Mouse (Mus musculus): Measurements from ENCODE around the gene Zfp609. TPM values are rescaled to one million over a fixed set of nuclear protein-coding genes. Genes with fewer than 3 reads are reported as not detected.

The Zfp609 gene
- total RNA-seq, 2 experiments from 2014 or later: 23.2 to 28.0 TPM

DNA sequence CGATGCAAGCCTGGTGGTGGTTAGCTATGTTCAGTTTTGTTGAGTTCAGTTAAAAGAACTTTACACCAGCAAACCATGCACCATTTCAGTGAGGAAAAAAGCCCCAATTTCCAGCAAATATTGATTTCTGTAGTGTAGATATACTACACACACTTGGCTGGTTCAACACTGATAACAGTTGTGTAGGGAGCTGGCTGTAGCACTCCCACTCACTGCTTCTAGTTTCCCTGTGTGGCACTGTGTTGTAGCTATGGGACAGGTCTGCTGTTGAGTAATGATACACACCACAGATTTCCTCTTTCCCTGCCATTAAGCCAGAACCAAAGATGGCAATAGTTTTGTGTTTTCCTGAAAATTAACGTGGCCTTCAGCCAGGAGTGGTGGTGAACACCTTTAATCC, 142.7 kb downstream of the Zfp609 start:
- intact Hi-C loops (cut with DNase I): no loop called here
- no peak for DNase-seq (ENCODE audit: low spot score)

DNA sequence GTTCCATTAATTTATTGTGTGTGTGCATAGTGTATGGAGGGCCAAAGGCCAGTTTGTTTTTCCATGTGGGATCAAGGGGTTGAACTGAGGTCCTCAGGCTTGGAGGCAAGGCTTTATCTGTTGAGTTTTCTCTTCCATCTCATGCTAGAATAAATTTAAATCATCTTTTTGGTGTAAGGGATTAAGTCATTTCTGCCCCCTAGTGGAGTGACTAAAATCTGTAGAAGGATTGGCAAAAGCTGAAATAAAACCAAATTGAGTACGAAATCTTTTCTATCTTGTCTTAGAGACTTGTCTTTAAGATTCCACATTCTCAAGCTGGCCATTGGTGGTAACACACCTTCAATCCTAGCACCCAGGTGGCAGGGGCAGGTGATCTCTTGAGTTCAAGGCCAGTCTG, 144.4 kb downstream of the Zfp609 start:
- DNase-seq (ENCODE audit: low spot score): no peak
- intact Hi-C loops (cut with DNase I): loop anchor here (1.0 kb wide), 1 partner anchor 16 kb away; no protein-coding TSS in a partner anchor

DNA sequence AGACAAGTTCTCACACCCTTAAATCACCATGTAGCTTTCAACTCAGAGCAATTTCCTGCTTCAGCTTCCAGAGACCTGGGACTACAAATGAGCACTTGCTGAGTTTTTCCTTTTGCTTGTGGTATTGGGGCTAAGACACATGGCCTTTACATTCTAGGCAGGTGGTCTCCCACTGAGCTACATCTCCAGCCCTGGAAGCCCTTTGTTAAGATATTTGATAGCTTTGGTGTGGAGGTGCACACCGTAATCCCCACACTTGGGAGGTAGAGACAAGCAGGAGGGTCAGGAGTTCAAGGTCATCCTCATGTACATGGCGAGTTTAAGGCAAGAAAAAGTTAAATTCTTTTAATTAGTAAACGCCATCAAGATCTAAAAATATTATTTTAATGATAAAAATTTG, 145.2 kb downstream of the Zfp609 start:
- no peak for DNase-seq (ENCODE audit: low spot score)
- intact Hi-C loops (cut with DNase I): no loop called here

DNA sequence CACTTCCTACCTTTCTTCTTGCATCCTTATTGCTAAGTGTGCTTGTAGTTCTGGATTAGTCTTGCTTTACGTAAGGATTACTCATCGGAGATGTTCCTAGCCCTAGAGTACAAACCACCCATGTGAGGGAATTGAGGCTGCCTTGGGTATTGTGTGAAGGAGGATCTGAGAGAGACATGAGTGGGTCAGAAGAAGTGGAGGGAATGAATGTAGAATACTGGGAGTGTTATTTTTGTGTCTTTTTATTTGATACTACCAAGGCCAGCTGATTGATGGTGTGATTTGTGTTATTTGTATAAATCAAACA, 145.8 kb downstream of the Zfp609 start:
- intact Hi-C loops (cut with DNase I): no loop called here

DNA sequence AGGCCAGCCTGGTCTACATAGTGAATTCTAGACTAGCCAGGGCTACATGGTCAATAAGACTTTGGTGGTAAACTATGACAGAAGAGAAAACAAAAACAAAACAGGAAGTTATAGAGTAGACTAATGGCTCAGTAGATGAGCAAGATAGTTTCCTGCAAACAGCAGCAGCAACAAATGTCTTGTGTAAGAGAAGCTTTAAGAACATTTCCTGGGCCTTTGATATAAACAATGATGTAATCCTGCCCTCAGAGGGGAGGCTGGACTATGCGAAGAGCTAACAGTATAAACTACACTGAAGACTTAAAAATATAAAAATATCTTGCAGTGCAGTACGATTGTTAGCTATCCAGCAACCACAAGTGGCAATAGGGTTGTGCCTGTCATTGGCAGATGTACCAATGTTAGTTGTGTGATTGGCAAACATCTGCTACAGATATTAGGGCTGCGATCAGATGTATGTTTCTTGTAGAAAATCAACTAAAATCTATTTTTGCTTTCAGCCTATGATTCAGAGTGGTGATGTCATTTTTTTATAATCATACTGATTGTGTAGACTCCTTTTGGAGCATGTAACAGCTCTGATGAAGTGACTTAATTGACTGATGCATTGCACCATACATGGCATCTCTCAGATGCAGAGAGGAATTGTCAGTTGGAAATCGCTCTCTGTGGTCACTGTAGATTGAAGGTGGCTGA, 146.3 kb downstream of the Zfp609 start:
- DNase-seq (ENCODE audit: low spot score): no peak
- intact Hi-C loops (cut with DNase I): no loop called here

More for the DNA sequence above, 145.8 kb downstream of the Zfp609 start:
- no peak for DNase-seq (ENCODE audit: low spot score)

DNA sequence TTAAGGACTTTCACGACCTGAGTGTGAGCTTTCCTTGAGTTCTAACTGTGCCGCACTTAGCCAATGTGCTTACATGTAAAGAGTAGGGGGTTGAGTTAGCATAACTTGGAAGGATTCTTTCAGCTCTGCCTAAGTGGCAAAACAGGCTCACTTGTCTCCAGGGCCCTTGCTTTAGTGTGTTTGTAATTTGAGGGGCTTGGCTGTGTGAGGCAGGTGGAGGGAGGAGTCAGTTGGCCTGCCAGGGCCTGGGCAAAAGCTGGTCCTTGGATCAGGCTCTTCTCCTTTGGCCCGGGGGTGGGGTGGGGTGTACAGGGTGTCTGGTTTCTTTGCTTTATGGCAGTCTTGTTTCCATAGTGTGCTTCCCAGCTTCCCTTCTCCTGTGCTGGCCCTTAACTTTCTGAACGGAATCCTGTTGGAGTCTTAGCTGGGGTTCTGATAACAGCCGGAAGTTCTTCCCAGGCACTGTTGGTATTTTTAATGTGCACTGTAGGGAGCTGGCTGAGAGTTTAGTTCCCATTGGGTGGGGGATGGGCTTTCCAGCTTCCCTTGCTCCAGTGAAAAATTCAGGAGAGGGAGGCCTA, 148.1 kb downstream of the Zfp609 start:
- intact Hi-C loops (cut with DNase I): no loop called here
- DNase-seq (ENCODE audit: low spot score): peak; percentile 27

DNA sequence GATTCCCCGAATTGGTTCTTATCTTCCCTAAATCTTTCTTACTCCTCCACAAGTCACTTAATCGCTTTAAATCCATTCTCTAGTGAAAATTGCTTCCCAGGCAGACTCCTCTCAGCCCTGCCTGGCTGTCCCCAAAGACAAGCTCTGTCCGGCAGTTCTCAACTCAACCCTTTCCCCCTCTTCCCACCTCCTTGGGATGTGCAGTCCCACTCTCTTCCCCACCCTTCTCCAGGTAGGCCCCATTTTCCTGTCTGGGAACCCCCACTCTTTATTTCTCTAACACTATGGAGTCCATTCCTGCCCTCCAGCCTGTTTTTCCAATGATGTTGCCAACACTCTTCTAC, 150.3 kb downstream of the Zfp609 start:
- no peak for DNase-seq (ENCODE audit: low spot score)

DNA sequence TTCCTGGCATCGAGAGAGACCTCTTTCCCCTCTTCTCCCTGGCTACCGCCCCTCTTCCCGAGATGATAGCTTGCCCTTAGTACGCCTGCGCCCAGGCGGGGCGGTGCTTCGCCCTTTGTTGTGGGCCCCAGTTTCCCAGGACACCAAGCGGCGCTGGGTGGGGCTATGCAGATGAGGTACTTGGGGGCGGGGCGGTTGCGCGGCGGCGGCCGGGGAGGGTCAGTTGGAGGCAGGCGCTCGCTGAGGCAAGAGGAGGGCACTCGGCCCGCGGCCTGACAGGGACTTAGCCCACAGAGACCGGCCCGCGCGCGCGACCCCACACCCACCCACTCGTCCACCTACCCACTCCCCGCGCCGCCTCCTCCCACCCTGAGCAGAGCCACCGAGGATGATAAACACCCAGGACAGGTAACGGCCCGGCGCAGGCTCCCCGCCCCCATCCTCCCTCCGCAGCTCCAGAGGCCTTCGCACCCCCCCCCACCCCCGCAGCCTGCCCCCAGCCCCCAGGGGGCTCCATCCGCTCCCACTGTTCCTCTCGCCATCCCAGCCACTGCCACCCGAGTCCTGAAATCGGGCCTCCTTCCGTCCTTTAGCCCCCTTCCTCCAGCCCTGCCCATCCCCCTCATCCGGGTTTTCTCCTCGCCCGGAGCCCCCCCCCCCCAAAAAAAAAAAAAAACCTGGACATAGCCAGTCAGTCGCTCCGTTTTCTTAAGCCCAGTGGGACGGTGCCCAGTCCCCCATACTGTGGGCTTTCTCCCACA, 150.8 kb downstream of the Zfp609 start:
- peak; percentile 95 for DNase-seq (ENCODE audit: low spot score)
- intact Hi-C loops (cut with DNase I): no loop called here

More for the DNA sequence above, 150.3 kb downstream of the Zfp609 start:
- intact Hi-C loops (cut with DNase I): no loop called here

DNA sequence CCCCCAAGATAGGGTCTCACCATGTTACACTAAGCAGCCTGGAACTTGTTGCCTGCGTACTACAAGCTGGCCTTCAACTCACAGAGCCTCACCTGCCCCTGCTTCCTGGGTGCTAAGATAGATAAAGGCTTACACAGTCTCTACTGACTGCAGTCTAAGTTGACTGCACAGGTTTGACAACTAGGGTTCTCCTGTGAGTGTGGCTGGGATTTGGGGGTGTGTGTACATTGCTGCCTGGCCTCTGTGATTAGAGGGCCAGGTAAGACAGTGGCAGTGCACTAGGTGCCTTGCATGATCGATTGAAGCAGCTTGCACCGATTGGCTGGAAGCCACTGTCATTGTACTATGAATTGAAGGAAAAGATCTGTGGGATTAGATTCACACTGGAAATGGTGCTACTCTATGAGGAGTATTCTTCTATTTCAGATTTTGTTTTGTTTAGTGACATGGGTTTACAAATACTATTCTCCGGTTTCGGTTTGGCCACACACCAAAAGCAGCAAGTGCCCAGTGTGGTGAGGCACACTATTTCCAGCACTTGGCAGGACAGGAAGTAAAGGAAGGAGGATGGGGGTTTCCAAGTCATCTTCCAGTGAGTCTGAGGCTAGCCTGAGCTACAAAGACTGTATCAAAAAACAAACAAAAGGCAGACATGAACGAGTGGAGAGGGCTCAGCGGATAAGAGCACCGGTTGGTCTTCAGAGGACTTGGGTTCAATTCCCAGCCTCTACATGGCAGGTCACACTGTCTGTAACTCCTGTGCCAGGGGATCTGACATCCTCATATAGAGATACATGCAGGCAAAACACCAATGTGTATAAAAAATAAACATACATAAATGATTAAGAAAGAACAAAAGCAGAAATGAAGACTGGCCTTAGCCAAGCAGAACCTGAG, 151.7 kb downstream of the Zfp609 start:
- no peak for DNase-seq (ENCODE audit: low spot score)
- intact Hi-C loops (cut with DNase I): no loop called here

DNA sequence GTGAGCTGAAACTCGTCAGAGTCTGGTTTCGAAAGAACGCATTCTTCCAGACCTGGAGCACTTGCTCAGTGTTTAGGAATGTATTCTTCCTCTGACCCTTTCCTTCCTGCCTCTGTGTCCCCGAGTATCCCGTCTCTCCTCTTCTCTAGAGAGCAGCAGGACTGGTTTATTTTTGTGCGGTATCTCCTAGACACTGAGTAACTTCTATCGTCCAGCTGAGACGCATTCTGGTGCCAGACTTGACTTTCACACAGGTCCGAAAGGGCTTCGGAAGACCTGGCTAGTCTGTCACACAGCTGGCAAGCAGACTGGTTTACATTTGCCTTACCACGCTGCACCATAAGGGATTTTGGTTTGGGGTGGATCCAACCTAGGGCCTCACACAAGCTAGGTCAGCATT, 154.4 kb downstream of the Zfp609 start:
- no peak for DNase-seq (ENCODE audit: low spot score)
- intact Hi-C loops (cut with DNase I): no loop called here

DNA sequence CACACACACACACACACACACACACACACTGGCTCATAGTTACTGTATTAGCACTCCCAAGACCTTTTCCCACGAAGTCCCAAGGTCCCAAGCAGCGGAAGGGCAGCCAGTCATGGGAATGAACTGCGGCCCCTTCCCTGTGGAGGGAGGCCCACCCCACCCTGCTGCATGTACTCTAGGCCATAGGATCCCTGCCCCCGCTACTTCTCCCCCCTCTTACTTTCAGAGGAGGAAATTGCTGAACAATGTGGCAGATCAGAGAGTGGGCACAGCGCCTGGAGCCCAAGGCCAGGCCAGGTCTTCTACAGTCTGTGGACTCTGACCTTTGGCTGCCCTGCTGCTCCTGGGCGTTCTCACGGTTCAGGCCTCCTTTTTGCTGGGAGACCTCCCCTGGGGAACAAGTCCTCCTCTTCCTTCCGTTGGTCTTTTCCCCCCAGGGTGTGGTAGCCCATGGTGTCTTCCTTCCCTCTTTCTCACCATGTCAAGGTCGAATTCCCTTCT, 155.9 kb downstream of the Zfp609 start:
- DNase-seq (ENCODE audit: low spot score): peak; percentile 69
- intact Hi-C loops (cut with DNase I): no loop called here

DNA sequence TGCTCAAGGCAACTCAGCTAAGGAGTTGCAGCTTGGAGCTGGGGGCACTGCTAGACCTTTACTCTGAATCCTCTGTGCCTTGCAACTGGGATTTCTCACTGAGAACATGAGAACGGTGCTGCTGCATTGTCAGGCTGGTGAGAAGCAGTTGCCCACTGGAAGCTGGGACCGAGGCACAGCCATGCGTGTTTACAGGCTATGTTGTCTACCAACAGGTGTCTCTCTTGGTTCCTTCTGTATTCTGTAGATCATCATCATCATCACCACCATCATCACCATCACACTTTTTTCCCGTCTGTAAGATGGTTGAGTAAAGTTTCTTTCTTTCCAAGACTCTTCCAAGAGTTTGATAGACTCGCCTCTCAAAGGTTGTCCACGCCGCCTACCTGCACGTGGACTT, 159.7 kb downstream of the Zfp609 start, which contains the start of gene Oaz2:
Gene Oaz2 (plus strand): TSS at position 301 of the 400 bp plus-strand sequence.
- intact Hi-C loops (cut with DNase I): loop anchor here (1.0 kb wide), 1 partner anchor 16 kb away; no protein-coding TSS in a partner anchor
- DNase-seq (ENCODE audit: low spot score): no peak

DNA sequence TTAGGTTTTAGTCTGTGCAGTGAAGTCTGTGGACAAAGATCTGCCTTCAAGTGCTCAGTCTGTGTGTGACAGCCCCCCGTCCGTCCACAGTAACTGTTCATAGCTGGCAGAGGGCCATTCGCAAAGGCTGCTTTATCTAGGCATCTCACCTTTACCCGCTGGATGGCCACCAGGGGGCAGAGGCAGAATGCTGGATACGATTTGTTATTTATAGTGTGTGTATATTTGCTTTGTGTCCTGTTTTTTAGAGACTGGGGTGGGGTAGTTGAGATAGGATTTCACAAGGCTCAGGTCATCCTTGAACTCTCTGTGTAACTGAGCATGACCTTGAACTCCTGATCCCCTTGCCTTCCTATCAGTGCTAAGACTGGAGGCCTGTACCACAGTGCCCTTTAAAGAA, 161.3 kb downstream of the Zfp609 start:
- peak; percentile 30 for DNase-seq (ENCODE audit: low spot score)

DNA sequence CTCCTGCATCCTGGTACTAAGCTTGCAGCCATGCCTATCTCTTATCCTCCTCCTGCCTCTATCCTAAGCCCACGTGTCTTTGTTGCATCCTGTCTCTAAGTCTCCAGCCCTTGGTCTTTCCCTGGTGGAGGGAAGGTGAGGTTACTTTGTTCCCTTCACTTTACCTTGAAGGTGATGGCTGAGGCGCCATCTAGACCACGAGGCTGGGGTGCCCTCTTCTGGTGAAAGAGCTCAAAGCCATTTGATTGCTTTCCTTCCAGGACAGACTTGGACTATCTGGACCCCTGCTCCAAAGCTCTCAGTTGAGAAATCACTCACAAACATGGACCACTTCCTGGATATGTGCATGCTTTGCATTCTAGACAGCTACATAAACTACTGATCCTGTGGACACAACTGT, 163.2 kb downstream of the Zfp609 start:
- no peak for DNase-seq (ENCODE audit: low spot score)
- intact Hi-C loops (cut with DNase I): loop anchor here (1.0 to 5.0 kb wide), 4 partner anchors 37 to 185 kb away; partner anchors contain the start of genes Ankdd1a and Rbpms2

More for the DNA sequence above, 161.3 kb downstream of the Zfp609 start:
- intact Hi-C loops (cut with DNase I): loop anchor here (1.0 kb wide), 1 partner anchor 163 kb away; no protein-coding TSS in a partner anchor

DNA sequence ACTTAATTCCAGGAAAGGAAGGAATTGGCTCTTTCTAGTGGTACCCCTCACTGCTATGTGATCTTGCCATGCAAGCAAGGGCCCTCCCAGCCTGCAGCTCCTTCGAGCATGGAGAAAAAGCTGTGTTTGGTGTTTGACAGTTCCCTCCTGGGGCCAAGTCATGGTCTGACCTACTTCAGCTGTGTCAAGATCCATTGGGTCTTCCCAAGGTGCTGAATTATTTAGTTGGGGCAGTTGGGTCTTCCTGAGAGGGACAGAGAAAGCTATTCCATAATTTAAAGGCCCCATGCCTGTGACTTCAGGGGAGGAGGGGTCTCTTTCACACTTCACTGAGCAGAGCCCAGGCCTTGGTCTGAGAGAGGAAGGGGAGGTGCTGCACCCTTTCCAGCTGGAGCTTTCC, 165.9 kb downstream of the Zfp609 start:
- DNase-seq (ENCODE audit: low spot score): no peak
- intact Hi-C loops (cut with DNase I): loop anchor here (5.0 kb wide), 2 partner anchors 34 to 139 kb away; partner anchors contain the start of genes Ankdd1a and Rbpms2

DNA sequence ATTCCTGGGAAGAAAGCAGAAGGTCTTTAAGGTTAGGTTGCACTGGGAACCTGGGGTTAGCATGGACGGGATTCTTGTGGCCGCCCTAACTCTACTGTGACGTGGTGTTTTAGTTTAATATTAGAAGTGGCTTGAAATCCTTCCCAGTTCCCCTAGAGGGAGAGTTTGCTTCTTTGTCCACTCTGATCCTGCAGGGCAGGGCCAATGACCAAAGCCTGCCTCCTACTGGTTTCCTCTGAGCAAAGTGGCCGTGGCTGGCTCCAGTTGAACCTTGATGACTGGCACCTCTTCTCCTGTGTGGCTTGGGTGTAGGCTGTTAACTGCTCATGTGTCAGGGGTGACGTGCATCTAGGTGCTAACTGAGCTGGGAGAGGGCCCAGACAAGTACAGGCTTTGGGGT, 166.3 kb downstream of the Zfp609 start:
- intact Hi-C loops (cut with DNase I): loop anchor here (5.0 kb wide), 2 partner anchors 34 to 139 kb away; partner anchors contain the start of genes Ankdd1a and Rbpms2
- no peak for DNase-seq (ENCODE audit: low spot score)

DNA sequence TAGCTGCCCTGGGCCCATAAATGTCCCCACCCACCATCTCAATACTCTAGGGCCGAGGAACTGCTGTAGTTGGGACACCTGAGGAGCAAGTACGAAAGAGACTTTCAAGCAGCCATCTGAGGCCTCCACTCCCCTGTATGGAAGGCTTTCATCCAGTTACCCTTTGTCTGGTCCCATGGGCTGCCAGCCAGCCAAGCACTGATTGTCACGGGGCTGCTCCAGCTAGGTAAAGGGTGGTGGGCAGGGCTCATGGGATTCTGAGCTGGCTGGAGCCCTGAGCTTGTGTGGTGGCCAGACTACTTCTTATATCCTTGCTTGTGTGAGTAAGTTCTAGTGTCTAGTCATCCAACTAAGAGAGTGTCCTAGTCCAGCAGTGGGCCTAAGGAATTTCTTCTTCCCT, 170.1 kb downstream of the Zfp609 start:
- intact Hi-C loops (cut with DNase I): no loop called here
- DNase-seq (ENCODE audit: low spot score): no peak

DNA sequence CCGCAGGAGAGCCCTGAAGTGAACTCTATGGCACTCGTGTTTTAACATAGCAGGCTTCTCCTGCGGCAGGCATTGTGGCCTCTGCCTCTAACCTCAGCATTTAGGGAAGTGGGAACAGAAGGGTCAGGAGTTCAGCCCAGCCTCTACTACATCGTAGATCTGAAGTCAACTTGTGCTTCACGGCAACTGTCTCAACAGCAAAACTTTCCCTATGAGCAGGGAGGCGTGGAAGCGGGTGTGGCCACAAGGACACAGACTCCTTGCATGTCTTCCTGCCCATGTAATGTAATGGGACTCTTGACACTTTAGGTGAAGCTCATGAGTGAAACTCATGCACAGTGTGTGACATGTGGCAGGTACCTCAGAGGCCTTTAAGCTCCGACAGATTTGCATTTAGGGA, 171.8 kb downstream of the Zfp609 start:
- intact Hi-C loops (cut with DNase I): no loop called here
- DNase-seq (ENCODE audit: low spot score): no peak

DNA sequence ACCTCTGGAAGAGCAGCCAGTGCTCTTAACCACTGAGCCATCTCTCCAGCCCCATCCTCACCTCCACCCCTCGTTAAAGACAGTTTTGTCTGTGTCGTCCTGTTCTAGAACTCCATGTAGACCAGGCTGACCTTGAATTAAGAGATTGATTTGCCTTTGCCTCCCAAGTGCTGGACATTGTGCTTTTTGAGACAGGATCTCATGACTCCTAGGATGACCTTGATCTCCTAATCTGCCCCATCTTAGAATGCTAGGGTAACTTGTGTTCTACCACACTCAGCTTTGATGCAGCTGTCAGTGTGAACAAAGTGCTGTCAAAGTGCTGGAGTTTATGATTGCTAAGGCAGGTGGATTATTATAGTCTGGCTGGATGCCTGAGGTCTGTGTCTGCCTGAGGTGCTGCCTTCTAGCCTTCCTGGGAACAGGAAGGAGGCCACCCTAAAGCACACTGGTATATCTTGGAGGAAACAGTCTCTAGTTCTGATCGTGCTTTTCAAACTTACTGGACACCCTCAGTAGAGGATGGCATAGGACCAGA, 172.6 kb downstream of the Zfp609 start:
- DNase-seq (ENCODE audit: low spot score): no peak
- intact Hi-C loops (cut with DNase I): no loop called here

All from heart, postnatal 25 days (tissue).